Mouse (Mus musculus): ENCODE data around the gene Urb2.

DNA sequence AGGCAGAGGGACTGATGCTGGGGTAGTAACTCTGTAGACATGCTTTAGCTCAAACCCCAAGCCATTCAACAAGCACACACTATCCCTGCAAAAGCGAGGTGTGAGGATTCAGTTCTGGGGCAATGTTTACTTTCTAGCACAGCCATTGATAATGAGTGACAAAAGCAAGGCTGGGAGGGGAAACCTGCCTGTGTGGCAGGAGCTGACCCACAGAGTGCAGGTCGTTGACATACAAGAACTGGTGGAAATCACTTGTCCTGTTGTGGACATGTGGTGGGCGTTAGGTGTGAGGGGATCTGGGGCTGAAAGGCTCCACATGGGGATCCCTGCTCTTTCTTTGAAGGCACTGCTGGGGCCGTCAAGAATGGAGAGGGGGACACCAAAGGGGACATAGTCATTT lies 31.3 kb downstream of the Urb2 start:
- no peak for TF ChIP-seq CTCF (IDR thresholded peaks at IDR 0.05; ENCODE audit: insufficient read depth, low read length)
- no peak for TF ChIP-seq POLR2A (IDR thresholded peaks at IDR 0.05; ENCODE audit: borderline replicate concordance, extremely low read depth, low read depth, low read length)
